Mouse (Mus musculus) adrenal gland, adult 2 months (tissue): ENCODE data around the gene Spen. TPM values are rescaled to one million over a fixed set of nuclear protein-coding genes. Genes with fewer than 3 reads are reported as not detected.
A peak's percentile ranks its signal among the peaks of the same experiment; 100 is the strongest.

Experiments
- DNase-seq: peaks from one replicate; pipeline ENCODE4 v3.0.0; 2021
- polyA plus RNA-seq: library from polyadenylated mRNA; depleted of rRNA; stranded (reverse); fragments of >200 nt; gene quantifications from 2 replicates; pipeline ENCODE4 v1.2.3, GENCODE M21; 2012
- total RNA-seq, 2 experiments: library from RNA; stranded (reverse); gene quantifications; 2 replicates each; pipeline ENCODE4 v1.2.3; 2021

Gene Spen
- total and polyA plus RNA-seq, 3 experiments: 37.8 to 76.4 (median 55.3) TPM

DNA sequence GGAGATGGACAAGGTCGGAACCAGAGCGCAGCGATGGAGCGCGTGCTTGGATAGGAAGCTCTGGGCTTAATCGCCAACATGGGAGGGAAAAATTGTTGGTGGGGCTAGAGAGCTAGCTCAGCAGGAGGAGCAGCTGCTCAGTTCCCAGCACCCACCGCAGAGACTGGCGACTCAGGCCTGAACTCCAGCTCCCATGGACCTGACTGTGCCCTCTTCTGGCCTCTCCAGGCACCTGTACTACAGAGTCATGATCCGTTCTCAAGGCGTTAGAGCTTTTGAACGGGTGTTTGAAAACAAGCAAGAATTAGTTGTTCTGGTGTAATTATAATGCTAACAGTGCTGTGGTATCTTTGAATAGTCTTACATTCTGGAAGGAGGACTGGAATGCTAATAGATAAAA, 9.5 kb downstream of the Spen start:
- DNase-seq: no peak

DNA sequence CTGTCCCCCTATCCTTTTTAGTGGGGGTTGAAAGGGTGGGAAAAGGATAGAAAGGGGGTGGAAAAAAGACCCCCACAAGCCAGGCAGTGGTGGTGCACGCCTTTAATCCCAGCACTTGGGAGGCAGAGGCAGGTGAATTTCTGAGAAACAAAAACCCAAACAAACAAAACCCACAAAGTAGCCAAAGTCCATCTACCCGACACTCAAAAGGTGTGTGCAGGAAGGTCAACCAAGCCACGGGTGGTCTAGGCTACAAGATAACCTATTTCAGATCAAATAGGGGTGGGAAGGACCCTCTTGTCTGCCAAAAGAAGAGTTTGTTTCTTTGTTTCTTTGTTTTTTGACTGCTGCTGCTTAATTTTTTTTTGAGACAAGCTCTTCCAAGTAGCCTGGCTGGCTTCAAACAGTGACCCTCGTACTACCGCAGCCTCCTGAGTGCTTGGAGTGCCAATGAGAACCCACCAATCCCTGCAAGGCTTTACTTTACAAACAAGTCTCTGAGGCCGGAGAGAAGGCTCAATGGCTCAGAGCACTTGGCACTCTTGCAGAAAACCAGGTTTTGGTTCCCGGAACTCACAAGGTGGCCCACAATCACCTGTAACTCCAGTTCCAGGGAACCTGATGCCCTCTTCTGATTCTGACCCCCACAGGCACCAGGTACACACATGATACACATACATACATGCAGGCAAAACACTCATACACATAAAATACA, 11.3 kb downstream of the Spen start:
- no peak for DNase-seq

DNA sequence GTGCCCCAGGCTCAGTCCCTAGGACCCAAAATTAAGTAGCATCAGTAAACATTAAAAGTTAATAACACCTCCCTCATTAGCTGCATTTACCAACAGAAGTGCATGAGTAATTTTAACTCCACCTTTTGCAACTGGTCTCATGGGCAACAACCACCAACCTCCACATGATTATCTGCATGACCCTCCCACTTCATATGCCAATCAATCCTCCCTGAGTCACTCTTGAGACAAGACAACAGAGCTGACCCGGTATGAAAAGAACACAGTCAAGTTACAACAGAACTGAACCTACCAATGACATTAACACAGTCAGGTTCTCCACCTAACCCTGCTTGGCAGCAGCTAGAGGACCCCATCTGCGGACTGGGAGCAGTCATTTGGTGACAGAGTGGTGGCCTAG, 12.5 kb downstream of the Spen start:
- DNase-seq: peak; percentile 52

DNA sequence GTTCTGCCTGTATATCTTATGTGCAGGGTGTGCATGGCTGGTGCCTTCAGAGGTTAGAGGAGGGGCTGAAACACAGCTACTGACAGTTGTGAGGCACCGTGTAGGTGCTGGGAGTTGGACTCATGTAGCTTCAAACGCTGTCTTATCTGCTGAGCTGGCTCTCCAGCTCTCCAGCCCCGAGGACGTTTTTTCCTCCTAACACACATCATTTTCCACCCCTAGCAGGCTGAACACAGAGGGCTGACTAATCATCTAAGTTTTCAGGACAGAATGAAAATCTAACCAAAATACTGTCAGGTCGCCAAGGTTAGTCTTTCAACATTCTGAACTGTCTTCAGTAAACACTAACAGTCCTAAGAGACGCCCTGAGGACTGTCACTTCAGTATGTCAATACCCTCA, 13.7 kb downstream of the Spen start:
- DNase-seq: peak; percentile 61

DNA sequence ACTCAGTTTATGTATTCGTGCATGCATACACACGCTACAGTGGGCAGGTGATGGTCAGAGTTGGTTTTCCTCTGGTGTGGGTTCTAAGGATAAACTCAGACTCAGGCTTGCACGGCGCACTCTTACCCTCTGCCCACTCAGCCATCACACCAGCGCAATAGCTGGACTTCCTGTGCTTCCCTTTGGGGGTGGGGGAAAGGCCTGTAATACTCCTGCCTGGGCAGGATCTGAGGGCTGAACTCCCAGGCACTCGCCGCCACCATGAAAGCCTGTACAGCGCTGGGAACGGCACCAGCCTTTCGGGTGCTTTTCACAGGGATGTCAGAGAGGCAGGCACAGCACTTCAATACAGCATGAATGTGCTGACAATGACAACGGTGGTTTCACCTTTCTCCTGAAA, 15.3 kb downstream of the Spen start:
- no peak for DNase-seq

DNA sequence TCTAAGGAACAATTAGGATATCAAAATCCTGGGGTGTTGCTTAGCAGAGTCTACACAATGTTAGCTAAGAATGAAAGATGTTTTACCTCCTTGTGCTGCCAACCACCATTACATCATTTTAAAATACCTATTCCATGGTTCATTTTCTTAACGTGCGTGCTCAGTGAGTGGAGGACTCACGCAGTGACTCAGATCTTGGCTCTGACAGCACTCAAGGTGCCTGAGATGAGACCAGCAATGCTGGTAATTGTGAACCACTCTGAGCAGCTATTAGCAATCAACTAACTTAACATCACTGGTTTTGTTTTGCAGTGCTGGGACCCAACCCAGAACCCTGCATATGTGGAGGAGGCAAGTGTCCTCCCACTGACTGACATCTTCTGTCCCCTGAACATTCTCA, 20.0 kb downstream of the Spen start:
- no peak for DNase-seq

DNA sequence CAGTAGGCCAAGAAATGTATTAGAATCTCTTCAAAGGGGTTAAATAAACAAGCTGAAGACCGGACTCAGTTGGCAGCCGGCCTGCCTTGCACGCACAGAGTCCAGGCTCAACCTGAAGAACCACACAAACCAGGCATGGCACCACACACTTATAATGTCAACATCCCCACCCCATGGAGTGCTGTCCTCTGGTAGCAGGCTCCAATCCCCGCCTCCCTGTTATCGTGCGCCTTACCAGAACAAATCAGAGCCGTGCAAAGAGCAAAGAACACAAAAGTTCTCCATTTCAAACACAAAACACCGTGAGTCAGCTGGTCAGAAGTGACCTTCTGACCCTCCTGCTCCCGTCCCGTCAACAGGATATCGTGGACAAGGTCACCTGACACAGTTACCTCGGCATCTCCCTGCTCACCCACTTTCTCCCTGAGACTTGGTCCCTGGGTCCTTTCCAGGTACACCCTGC, 24.2 kb downstream of the Spen start:
- peak; percentile 74 for DNase-seq

DNA sequence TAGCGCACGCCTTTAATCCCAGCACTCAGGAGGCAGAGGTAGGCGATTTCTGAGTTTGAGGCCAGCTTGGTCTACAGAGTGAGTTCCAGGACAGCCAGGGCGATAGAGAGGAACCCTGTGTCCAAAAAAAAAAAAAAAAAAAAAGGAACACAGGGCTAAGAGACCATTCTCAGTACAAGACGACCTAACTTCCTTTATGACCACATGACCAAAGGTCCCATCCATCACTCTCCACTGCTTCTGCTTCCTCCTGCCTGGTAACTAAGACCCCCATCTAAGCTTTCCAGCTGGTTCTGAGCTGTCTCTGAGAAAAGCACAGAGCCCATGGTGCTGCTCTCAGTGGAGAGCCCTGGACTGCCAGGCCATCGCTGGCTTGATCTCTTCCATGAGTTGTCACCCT, 26.3 kb downstream of the Spen start:
- DNase-seq: no peak

DNA sequence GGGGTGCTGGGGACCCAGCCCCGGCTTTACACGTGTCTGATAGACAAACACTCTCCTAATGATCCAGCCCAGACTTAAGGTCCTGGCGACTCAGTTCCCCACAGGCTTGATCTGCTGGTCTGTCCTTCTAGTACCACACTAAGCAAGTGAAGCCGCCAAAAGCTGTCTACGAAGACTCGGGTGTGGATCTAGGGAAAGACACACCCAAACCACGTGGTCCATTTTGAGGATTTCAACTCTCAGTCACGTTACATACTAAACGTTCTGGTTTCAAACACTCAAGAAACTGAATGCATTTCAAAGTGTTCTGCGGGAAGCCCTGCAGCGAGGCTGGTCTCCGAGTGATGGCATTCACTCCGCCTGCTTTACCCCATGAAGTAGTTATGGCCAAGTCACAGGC, 27.9 kb downstream of the Spen start:
- no peak for DNase-seq

DNA sequence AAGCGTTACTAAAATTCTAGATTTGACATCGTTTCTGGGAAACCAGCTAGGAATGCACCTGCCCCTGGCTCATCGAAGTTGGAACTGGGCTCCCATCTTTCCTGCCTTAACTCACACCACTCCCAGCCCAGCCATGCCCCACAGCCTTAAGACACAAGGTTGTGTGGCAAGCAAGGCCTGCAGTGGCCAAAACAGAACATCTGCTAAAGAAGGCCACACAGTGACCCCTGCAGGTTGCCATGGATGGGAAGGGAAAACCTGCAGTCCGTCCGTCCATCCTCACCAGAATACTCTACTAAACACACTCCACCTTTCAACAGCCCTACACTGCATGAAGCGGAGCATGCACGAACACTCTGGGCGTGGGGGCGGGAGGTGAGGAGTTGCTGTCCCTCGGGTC, 31.5 kb downstream of the Spen start:
- peak; percentile 54 for DNase-seq

DNA sequence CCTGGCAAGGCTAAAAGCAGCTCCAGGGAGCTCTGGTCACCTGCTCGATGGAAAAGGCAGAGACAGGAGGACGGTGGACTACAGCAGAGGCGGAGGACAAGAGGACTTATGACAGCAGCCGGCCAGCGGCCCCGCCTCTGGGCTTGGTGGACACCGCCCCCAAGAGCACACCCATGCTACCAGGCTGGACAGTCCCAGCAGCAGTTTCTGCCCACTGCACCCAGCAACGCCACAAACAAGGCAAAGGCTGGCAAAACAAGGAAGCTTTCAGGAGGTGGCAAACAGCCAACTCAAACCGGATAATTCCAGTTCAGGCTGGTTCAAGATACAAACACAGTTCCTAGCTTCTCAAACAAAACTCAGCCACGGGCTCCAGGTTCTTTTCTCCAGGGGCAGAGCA, 32.0 kb downstream of the Spen start:
- peak; percentile 90 for DNase-seq

DNA sequence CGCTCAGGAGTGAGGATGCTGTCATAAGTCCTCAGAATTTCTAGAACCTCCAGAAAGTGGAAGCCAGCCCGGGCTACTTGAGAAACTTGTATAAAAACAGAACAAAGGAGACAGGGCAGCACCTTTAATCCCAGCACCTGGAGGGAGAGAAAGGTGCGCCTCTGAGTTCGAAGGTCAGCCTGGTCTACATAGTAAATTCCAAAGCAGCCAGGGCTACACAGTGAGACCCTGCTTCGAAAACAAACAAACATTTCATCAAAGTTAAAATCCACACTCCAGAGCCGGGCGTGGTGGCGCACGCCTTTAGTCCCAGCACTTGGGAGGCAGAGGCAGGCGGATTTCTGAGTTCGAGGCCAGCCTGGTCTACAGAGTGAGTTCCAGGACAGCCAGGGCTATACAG, 32.6 kb downstream of the Spen start:
- no peak for DNase-seq

DNA sequence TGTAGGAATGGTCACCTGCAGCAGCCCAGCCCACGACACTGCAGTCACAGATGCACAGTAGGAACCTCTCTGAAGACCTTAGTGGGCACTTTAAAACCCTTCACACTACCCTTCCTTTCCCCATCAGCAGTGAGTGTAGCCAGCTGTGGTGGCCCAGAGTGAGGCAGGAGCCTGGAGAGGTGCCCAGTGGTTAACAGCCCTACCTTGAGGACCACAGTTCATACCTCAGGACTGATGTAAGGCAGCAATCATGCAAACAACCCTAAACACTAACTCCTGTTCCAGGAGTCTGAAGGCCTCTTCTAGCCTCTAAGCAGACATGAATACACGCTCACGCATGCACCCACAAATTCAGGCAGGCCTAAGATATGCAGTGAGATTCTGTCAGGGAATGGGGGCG, 33.9 kb downstream of the Spen start:
- DNase-seq: no peak

DNA sequence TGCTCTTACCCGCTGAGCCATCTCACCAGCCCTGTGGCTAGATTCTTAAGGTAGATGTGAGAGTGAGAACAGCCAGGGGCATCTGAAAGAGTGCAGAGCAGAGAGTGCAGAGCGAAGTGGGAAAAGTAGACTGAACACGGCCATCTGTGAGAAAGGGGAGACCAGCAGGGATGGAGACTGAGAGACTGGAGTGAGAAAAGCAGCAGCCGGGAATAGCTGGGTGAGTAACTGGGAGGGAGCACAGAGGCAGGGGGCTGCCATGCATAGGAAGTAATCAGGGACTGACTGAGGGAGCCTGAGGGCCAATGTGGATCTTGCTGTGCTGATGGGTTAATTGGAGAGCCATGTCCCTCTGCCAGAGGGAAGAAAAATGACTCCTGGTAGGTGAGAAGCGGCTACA, 35.7 kb downstream of the Spen start:
- DNase-seq: no peak

DNA sequence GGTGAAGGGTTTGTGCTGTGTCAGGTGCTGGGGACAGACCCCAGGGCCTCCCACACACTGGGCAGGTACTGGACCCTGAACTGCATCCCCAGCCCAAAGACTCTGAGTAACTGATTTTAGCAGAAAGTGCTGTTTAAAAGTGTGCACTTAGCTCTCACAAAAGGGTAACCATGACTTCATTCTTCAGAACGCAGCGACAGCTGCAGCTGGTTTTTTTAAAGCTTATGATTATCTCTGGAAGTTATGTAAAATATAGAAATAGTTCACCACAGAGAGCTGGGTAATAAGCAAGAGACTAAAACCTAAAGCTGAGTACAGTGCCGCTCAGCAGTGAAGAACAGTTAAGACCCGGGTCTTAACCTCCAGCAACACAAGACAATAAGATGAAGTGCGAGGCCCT, 37.3 kb downstream of the Spen start:
- DNase-seq: no peak

DNA sequence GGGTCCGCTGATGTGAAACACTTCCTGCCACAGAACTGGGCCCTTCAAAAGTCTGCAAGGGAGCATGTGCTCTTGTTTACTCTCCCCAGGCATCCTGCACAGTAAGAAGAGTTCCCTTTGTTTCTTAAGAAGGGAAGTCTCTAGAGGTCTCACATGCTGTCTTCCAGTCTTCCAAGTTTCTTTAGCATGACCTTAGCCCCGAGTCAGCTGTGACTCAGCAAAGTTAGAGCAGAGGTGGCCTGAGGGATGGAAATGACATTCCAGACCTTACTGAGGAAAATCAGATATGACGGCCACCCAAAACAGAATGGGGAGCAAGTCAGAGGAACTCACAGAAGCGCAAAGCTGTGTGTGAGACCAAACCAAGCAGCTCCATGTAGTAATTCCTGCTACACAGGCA, 37.8 kb downstream of the Spen start:
- DNase-seq: peak; percentile 45

DNA sequence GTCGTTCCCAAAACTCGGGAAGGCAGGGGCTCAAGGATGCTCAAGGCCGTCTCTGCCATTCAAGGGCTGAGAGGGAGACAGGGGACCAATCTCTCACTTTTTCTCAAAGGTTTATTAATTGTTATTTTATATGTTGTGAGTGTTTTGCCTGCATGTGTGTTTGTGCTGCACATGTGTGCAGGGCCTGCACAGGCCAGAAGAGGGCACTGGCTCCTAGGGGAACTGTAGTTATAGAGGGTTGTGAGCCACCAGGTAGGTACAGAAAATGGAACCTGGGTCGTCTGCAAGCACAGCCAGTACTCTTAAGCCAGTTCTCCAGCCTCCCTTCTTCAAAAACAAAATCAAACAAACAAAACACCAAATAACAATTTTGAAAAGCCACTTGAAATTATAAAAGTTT, 49.7 kb downstream of the Spen start:
- no peak for DNase-seq

DNA sequence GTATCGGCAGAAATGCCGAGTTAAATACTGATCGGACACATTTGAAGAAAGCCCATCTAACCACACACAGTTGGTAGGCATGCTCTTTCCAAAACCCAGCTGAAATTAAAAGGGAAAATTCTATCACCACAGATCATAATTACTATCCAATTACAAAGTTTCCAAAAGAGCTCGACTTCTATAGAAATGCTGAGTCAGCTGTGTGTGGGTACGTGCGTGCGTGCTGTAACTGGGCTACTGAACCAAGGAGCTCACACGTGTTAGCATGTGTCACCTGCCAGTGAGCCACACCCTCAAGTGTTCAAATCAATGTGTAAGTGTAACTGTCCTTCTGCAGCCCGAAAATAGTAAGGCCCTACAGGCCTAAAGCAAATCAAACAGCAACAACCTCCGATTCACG, 50.8 kb downstream of the Spen start:
- no peak for DNase-seq

DNA sequence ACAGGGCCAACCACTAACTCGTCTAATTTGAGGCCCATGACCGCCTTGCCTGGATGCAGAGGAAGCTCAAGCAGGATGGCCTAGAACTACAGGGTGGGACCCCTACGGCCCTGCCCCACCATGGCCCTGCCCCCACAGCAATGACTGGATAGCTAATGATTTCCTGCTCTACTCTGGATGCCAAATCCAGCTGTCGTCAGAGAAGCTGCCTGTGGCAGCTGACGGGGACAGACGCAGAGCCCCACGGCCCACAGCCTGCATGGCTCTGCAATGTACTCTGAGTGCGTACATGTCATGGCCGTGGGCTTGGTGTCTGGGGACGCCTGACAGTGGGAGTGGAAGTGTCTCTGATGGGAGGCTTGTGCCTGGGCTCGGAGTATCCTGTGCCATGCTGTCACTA, 54.3 kb downstream of the Spen start:
- DNase-seq: no peak

DNA sequence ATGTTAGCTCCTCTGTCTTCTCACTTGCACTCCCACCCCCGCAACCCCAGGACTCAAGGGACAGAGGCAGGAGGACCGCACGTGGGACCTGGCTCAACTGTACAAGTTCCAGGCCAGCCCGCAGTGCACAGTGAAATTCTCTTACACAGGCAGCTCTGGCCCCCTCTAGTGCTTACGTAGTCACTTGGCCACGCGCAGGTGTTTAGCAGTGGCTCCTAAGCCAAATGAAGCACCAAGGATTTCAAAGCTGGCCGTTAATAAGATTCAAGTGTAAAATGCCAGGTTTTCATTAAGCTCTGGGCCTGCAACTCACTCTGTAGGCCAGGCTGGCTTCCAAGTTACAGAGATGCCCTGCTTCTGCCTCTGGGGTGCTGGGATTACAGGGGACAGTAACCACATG, 59.0 kb downstream of the Spen start:
- DNase-seq: no peak

DNA sequence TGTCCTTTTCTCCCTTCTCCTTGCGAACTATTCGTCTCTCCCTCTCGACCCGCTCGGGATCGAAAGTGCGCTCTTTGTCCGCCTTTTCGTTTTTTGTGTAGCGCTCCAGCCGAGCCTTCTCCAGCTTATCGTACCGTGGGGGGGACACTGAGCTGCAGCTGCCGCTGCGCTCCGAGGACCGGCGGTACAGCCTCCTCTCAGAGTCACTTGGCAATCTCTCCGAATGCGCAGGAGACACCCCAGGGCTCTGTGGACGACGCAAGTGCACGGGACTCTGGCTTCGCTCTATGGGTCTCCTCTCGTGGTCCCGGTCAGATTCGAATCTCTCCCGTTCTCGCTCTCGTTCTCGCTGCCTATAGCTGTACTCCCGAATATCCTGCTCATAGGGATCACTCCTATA, 59.6 kb downstream of the Spen start:
- DNase-seq: no peak

DNA sequence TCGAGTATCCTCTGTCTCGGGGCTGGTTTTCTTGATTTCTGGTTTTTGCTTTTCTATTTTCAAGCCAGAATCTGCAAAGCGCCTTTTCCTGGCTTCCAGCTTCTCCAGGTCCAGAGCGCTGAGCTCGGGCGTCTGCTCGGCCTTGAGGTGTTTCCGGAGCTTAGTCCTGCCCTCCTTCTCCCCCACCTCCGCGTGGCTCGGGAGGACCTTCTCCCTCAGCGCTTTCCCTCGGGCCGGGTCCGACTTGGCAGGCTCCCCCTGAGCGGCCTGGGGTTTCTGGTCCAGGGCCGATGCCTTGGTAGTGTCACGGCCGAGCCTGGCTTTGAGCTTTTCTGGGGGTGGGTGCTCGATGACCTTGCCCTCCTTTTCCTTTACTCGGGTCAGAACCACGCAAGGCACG, 60.2 kb downstream of the Spen start:
- DNase-seq: peak; percentile 77

DNA sequence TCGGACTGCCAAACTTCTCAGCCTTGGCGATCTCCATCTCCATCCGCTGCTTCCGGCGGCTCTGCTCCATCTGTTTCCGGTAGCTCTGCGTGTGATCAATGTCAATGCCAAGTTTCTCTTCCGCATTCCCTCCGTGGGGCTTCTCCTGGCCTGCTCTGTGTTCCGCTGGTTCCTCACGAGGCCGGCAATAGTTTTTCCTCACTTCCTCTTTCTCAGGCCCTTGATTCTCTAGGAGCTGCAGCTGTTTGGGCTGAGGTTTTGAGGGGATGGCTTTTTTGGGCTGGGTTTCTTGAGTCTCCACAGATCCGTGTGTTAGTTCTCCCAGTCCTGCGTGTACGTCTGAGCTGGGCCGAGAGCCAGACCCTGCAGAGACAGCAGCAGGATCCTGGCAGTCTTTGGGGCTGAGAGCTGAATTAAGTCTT, 60.7 kb downstream of the Spen start:
- peak; percentile 38 for DNase-seq

DNA sequence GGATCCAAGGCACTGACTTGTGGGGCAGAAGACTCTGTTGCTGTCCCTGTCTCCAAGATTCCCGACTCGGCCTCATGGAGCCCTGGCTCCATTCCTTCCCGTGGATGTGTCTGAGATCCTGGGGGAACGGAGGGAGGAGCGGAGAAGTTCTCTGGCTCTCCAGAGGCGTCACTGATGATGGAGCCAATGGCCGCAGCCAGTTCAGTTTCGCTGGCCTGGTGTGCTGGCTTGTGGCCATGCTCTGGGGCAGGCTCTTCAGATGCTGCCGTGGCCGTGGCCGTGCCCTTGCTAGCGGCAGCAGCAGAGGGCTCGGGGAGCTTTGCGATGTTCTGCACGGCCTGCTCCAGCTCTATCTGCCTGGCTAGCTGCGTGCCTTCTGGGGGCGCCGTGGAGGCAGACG, 64.0 kb downstream of the Spen start:
- DNase-seq: no peak
